Mouse (Mus musculus): ENCODE results near the gene Exph5. TPM values are rescaled to one million over a fixed set of nuclear protein-coding genes. Genes with fewer than 3 reads are reported as not detected.

Gene Exph5
- total RNA-seq, 4 experiments from 2014 or later = 19.7 to 23.3 (median 21.4) TPM

GRCm38 (mm10) chr9:53356219-53357155 is 55.0 kb downstream of the Exph5 start:
- DNase-seq (ENCODE audit: low spot score in 2 of 2) = no peak

GRCm38 (mm10) chr9:53371339-53371738 is 69.9 kb downstream of the Exph5 start:
- DNase-seq (ENCODE audit: low spot score in 2 of 2) = no peak

GRCm38 (mm10) chr9:53375907-53376306 is 74.4 kb downstream of the Exph5 start:
- no peak for DNase-seq (ENCODE audit: low spot score in 2 of 2)

DNA sequence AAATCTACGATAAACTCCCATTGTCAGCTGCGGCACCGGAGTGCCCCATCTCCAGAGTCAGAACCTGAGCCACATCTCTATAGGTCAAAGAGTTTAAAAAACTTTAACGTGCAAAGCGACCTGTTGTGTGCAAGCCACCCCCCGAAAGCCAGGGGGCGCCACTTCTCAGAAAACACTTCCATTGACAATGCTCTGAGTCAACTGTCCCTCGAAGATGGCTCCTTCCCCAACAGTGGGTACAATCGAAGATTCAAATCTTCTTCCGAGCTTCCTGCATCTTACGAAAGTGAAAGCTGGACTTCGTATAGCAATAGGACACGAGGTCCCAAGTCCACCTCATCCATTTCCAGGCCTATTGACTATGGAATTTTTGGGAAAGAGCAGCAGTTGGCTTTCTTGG is 75.3 kb downstream of the Exph5 start:
- no peak for DNase-seq (ENCODE audit: low spot score in 2 of 2)

DNA sequence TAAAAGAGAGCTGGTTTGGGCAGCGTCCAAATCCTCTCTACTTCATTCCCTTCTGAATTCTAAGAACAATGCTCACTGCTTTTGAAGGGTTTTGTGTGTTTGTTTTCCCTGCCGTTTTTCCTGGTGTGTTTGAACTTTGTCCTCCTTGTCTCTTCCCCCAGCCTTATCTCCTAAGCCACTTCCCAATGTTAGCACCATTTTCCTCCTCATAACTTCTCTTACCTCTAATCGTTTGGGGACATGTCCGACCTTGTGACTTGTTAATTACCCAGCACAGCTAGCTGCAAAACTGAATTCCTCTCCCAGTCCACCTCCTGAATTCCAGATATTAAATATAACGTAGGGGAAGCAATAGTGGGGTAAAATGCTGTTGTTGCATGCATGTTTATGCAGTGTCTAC is 76.1 kb downstream of the Exph5 start:
- DNase-seq (ENCODE audit: low spot score in 2 of 2) = no peak

GRCm38 (mm10) chr9:53378171-53378570 is 76.7 kb downstream of the Exph5 start:
- DNase-seq (ENCODE audit: low spot score in 2 of 2) = no peak

DNA sequence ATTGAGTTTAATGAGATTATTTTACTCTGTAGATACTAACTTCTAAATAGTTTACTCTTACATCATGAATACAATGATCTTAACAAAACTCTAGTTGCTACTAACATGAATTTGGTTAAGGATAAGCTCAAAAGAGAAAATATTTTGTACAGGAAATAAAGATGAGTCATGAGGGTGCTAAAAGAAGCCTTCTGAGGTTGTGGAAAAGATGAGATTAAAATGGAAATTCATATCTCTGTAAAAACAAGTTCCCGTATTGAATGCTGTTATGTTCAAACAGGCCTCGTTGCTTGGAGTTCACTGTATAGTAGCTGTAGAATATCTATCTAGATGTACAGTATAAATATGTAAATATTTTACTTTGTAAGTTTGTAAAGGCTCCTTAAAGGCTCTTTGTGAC is 79.1 kb downstream of the Exph5 start:
- no peak for DNase-seq (ENCODE audit: low spot score in 2 of 2)

DNA sequence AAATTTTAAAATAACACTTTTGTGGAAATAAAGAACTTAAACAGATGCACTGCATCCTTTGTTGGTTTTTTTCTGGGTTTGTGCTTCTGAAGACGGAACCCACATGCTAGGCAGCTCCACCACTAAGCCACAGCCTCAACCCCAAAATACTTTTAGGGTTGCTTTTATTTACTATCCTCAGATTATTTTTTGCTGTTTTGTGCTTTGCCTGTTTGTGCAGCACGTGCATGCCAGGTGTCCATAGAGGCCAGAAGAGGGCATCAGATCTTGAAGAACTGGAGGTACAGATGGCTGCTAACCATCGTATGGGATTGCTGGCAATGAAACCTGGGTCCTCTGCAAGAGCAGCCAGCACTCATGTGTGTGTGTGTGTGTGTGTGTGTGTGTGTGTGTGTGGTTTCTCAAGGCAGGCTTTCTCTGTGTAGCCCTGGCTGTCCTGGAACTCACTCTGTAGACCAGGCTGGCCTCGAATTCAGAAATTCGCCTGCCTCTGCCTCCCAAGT is 79.7 kb downstream of the Exph5 start:
- DNase-seq (ENCODE audit: low spot score in 2 of 2) = no peak

- DNase-seq (ENCODE audit: low spot score in 2 of 2) = peak; percentile 52 to 88
Observed at GRCm38 (mm10) chr9:53383951-53384866, 82.7 kb downstream of the Exph5 start, which contains the start of gene Kdelc2. TSS of gene Kdelc2 (plus strand) at chr9:53384025.

DNA sequence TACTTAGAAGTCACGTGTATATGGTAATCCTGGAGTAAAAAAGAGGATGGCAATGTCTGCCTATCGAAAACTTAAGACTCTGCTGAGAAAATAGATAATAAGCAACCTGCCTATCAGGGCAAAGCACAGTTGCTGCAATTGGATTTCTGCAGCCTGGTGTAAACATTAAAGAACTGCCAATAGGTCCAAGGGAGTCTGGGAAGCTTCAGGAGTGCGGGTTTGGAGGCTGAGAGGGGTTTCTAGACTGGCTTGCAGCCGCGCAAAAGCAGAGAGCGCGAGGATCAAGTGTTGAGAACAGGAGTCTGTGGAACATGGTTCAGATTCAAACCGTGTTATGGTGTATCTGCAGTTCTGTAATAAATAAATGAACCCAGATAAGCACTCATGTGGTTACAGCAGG is 83.4 kb downstream of the Exph5 start:
- DNase-seq (ENCODE audit: low spot score in 2 of 2) = no peak

GRCm38 (mm10) chr9:53387431-53387830 is 86.0 kb downstream of the Exph5 start:
- no peak for DNase-seq (ENCODE audit: low spot score in 2 of 2)

GRCm38 (mm10) chr9:53389109-53389508 is 87.6 kb downstream of the Exph5 start:
- no peak for DNase-seq (ENCODE audit: low spot score in 2 of 2)

DNA sequence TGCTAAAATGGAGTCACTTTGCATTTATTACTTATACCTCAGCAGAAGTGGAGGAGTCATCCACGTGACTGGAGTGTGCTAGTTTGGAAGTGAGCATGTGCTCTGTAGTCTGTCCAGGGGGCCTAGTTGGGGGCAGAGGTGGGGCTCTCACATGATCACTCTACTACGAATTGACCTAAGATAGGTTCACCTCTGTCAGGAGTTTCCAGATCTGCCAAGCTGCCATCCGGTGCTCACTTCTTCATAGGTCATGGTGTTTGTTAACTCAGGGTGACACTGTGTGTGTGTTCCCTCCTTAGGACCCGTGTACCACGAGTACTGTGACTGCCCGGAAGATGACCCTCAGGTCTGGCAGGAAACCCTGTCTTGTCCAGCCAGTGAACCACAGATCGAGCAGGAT is 88.7 kb downstream of the Exph5 start:
- no peak for DNase-seq (ENCODE audit: low spot score in 2 of 2)

DNA sequence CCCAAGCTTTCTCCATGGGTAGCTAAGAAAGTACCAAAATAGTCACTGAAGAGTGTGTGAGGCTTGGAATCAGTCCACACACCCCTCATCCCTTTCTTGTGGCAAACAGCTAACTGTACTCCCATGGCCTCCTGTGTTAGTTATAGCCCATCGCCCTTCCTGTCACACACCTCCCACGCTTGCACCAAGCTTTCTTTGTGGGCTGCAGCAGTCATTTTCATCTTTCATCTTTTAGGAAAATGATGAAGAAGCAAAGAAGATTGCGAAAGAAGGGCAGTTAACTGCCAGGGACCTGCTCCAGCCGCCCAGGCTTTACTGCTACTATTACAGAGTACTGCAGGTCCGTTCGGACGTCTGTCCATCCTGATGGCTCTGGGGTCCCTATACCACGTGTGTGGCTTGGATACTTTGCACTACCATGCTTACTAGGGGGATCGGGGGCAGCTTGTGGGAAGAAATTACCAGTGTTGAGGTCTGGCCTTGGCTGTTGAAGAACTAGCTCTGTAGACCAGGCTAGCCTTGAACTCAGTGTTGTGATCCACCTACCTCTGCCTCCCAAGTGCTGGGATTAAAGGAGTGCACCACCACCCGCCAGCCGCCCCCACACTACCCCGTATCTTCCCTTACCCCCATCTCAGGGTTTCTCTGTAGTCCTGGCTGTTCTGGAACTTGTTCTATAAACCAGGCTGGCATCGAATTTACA is 96.4 kb downstream of the Exph5 start:
- no peak for DNase-seq (ENCODE audit: low spot score in 2 of 2)

- DNase-seq (ENCODE audit: low spot score in 2 of 2) = no peak
Observed at GRCm38 (mm10) chr9:53398388-53398700, 96.9 kb downstream of the Exph5 start.

DNA sequence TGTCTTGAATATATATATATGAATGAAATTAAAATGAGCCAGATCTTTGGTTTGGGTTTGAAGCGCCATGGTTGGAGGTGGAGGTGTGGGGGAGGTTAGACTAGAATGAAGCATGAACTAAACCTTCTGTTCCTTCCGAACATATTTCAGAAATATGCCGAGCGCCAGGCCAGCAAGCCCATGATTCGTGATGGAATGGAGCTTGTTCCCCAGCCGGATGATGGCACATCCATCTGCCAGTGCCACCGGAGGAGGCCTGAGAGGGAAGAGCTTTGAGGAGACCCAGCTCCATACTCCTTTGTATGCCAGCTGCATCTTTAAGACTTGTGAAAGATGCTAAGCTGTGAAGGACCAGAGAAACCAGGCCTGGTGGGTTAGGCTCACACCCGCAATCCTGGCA is 98.1 kb downstream of the Exph5 start:
- DNase-seq (ENCODE audit: low spot score in 2 of 2) = no peak

- no peak for DNase-seq (ENCODE audit: low spot score in 2 of 2)
Observed at GRCm38 (mm10) chr9:53400696-53401095, 99.2 kb downstream of the Exph5 start.

DNA sequence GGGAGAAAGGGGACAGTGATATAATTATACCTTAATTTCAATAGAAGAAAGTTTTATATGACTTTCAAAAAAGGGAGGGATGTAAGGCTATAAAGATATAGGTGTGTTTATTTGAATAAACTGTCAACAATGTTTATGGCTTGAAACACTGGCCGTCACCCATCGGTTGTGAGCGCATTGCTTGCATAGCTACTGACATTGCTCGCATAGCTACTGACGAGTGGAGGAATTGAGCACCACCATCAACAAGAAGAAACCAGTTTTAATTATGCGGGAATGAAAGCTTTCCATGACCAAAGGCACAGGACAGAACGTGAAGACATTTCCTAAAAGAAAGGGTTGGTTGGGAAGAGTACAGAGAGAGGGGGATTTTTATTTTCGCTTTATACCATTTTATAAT is 99.7 kb downstream of the Exph5 start:
- DNase-seq (ENCODE audit: low spot score in 2 of 2) = no peak

DNA sequence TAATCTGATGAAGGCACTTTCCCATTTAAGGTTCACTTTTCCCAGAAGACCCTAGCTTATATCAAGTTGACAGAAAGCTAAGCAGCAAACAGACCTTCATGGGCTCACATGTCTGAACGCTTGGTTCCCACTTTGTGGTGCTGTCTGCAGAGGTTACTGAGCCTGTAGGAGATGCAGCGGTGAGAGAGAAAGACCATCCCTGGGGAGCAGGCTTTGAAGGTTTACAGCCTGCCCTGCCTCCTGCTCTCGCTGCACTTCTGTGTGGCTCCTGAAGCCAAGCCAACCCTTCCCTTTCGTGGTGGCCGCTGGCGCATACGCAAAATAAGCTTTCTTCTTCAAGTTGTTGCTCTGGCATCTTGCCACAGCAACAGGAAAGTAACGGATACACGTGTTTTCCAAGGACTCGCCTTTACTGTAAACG is 100.8 kb downstream of the Exph5 start, which contains the start of gene 4930550C14Rik:
4930550C14Rik (plus strand) TSS at position 35 of the 421 bp plus-strand sequence.
- no peak for DNase-seq (ENCODE audit: low spot score in 2 of 2)

GRCm38 (mm10) chr9:53402991-53403390 is 101.5 kb downstream of the Exph5 start:
- DNase-seq (ENCODE audit: low spot score in 2 of 2) = no peak

DNA sequence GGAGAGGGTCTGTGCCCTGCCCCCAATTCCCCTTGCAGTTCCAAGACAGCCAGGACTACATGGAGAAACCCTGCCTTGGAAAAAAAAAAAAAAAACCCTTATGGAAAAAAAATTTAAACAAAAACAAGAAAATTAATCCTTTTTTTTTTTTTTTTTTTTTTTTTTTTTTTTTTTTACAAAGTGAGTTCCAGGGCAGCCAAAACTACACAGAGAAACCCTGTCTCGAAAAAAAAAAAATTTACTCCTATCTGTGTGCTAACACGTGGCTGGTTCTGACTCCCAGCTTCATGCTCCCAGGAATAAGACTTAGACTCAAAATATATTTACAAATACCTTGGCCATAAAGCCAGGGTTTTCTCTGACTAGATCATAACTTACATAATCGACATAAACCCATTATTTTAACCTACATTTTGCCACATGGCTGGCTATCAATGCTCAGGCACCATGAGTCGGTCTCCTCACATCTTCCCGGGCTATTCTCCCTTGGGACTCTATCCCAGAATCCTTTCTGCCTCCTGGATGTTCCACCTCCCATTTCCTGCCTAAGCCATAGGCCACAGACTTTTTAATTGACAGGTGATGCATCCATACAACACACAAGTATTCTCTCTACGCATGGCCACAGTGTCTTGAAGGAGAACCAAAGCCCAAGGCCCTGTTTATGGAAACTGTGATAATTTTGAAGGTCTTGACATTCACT is 102.7 kb downstream of the Exph5 start:
- no peak for DNase-seq (ENCODE audit: low spot score in 2 of 2)

Measured in left cerebral cortex, adult 8-10 months (tissue).